Mouse (Mus musculus) natural killer cell, adult 2 months (primary cell): ENCODE results near the gene Narfl.

Experiments
- DNase-seq, 2 experiments: peaks; one replicate each; pipeline ENCODE4 v3.0.0; 2022; ENCODE audit warnings: low spot score in 2 of 2

Gene Narfl

GRCm38 (mm10) chr17:25762591-25762990, 11.0 kb upstream of the Narfl start:
- DNase-seq, result no peak

DNA sequence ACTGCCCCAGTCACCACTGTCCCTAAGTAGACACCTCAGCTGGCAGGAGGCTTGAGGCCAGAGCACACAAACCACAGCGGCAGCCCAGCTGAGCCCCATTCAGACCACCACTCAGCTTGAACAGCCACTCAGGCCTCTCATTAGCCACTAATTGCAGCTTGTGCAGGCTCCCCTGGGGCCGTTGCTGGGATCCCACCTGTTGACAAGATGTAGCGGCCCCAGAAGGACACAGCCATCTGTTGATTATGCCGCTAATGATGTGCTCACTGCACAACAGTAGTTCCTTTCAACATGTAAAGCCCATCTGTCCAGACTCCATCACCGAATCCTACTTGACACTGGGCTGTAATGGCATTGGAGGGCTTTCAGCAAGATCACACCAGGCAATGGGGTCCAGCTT, 7.7 kb upstream of the Narfl start:
- DNase-seq, result no peak

DNA sequence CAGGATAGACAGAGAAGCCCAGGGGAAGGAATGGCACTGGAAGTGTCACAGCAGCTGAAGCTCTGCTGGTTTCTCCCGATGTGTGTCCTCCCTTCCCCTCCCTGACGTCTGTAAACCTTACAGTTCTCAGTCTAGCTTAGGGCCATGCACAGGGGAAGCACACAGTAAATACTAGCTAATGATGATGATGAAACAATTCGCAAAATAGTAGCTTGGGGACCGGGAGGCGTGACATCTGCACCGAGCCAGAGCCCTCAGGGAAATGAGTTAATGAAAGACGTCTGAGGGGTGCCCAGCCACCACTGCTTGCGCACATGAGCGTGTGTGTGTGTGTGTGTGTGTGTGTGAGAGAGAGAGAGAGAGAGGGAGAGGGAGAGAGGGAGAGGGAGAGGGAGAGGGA, 4.2 kb upstream of the Narfl start:
- no peak for DNase-seq

DNA sequence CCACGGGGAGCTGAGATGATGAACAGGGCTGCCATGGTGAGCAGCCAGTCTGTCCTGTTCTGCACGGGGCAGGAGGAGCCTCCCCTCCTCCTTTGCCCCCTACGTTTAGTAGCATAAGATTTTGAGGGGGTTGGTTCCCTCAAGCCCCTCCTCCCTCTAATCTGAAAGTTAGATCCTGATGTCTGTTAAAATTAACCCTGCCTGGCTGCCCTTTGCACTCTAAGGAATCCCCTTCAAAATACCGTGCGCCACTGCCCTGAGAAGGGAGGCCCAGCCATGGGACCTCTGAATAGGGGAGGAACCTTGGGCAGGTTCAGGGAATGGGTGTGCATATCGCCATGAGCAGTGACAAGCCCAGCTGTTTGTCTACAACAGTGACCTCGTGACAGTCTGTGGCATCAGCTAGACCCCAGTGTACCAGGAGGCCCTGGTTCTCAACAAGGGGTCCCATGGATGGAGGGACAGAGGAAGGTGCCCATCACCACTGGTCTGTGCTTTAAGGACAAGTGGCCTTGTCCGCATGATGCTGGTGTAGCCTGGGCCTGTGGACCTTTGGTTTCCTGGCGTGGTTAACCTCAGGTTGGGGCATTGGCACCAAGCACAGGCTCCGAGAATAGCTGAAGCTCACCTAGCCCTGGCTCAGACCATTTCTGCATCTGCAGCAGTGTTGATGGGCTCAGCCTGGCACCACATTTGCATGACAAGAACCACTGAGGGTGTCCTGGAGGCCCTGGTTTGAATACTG, 1.9 kb downstream of the Narfl start:
- DNase-seq, result no peak

GRCm38 (mm10) chr17:25777948-25778347, 4.4 kb downstream of the Narfl start:
- DNase-seq, result no peak

GRCm38 (mm10) chr17:25781339-25781738, 7.8 kb downstream of the Narfl start:
- DNase-seq, result no peak

DNA sequence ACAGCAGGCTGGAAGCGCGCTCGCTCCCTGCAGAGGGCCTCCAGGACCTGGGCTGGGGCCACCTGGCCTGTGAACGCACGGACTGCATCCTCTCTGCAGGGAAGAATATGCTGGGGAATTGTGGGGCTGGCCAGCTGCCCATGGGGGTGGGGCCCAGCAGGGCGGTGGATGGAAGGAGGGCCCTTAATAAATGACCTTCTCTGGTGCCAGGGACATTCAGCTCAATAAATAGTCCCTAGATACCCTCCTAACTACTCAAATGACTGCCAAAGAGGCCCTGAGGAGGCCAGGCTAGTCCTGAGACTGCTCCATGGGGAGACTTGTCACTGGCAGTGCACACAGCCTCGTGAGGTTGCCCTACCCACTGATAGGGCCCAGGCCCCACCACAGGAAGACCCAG, 9.5 kb downstream of the Narfl start:
- no peak for DNase-seq

- no peak for DNase-seq
These were observed 10.4 kb downstream of the Narfl start for GRCm38 (mm10) chr17:25783861-25784574.

DNA sequence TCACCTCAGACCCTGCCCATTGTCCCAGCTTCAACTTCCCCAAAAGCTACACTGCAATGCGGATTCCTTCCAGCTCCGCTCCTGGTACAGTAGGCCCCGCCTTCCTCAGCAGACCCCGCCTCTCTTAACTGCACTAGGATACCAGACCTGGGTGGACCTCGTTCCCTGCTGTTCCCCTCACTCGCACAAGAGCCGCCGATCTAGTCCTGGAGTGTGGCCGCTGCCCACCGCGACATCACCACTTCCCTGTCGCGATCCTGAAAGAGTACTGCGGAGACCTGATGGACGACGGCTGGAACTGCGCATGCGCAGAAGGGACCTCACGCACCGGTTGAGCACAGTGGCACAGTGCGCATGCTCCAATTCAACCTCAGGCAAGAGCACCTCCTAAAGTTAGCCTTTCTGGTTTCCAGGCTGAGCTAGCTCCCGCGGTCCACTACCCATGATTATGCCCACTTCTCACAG, 11.7 kb downstream of the Narfl start, which contains the start of gene Haghl:
Haghl (minus strand) TSS at position 393 of the 465 bp plus-strand sequence.
- peak; percentile 92 to 95 for DNase-seq

- no peak for DNase-seq
These were observed 12.7 kb downstream of the Narfl start, which contains the start of gene Ccdc78 for GRCm38 (mm10) chr17:25786280-25786679. Gene Ccdc78 (plus strand): TSS chr17:25786580.

- no peak for DNase-seq
These were observed 13.4 kb downstream of the Narfl start for GRCm38 (mm10) chr17:25786781-25787504.

DNA sequence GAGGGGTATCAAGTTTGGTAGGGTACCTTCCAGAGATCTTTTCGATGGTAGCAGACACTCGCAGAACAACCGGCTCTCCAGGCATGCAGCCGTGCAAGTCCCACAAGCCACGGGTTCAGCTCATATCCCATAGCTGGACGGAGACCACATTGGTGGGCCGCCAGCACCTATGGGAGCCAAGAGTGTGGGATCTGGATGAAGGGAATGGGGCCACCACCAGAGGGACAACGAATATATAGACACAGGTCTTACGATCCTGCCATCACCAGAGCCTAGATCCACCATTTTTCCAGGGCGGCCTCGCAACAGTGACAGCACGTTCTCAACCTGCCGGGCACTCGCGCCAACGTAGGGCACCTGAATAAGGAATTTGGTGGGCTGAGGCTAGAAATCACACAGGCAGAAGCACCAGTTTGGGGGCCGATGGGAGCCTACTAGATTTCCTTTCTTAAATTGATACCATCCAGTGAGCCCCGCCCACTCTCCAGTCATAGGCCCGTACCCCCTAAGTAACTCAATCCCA, 17.8 kb downstream of the Narfl start:
- no peak for DNase-seq

- DNase-seq, result peak; percentile 85 to 86
These were observed 18.4 kb downstream of the Narfl start for GRCm38 (mm10) chr17:25791843-25792527.

- DNase-seq, result peak; percentile 65 to 71
These were observed 19.0 kb downstream of the Narfl start, which contains the start of gene Fam173a for GRCm38 (mm10) chr17:25792615-25793014. Gene Fam173a (minus strand): TSS chr17:25792901.

GRCm38 (mm10) chr17:25794197-25794596, 20.6 kb downstream of the Narfl start:
- no peak for DNase-seq

DNA sequence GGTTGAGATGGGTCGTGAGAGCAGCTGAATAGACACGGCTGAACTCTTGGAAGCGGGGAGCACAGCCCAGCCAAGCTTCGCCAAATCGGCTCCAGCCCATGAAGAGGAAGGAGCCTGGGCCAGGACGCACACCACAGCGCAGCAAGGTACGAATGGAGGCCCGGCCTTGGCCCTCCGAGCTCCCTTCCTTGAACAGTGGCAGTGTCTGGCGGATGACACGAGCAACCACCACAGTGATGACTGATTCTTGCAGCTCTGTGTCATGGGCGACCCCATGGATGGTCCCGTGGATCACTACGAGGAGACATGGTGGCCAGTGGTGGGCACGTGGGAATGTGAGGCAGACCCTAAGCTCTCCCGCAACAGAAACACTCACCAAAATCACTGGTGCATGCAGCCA, 21.4 kb downstream of the Narfl start:
- no peak for DNase-seq

GRCm38 (mm10) chr17:25795609-25796092, 22.1 kb downstream of the Narfl start, which contains the start of gene AC134908.4:
Gene AC134908.4 (minus strand): TSS chr17:25795659.
- DNase-seq, result no peak

DNA sequence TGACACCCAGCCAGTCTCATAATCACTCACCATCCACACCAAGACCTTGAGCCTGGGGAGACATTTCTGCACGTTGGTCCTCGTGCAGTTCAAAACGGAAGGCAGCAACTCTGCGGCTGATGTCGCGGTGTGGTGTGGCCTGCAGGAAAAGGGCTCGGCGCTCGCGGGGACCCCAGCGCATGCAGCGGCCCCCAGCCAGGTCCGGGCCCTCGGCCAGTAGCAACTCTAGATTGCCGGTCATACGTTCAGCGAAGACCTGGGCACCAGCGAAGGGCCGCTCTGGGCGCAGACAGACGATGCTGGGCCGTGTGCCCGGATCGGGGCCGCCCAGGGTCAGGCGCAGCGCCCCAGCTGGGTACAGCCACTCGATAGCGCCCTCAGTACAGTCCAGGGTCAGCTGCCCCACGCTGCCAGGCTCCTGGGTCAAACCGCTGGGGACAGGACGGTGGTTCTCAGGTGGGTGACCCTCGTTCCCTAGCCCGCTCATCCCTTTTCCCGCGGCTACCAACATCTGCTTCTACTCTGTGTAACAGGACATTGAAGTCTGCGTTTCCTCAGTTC, 22.7 kb downstream of the Narfl start:
- DNase-seq, result no peak

DNA sequence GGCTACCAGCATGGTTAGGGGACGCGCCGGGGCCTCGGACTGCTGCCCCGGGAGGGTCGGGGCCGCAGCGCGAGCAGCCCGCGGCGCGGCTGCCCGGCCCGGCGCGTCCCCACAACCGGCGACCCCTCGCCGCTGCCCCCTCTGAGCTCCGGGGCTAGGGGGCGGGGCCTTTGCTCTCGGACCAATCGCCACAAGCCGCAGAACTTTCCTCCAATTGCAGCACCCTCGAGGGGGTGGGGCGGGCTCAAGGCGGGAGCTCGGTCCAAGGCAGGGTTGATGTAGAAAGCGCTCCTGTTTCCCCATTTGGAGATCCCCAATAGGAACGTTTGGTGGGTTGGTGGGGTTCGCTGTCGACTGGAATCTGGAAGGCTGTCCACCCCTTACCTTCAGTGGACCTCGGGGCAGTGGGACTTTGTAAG, 23.4 kb downstream of the Narfl start, which contains the start of gene Metrn:
Metrn (minus strand) TSS at position 186 of the 419 bp plus-strand sequence.
- peak; percentile 69 to 75 for DNase-seq

DNA sequence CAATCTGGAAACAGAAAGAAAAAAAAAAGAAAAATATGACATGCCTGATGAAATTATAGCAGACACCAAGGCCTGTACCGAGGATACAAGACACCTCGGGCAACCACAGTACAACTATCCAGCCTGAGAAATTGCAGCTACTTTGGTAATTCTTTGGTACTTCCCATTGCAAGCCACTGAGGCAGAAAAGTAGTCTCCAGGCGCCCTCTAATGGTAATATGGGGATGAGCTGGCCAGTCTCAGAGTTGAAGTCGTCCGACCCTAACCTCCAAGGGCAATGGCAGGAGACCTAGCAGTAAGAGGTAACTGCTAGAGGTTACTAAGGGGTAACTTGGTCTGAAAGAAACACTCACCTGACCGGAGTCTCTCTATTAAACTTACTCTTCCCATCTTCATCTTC, 27.5 kb downstream of the Narfl start:
- DNase-seq, result peak; percentile 70 to 77
